Mouse (Mus musculus) cortical plate, adult 2 months (tissue): Measurements from ENCODE around the gene Rpl36a.

Experiments used
- CTCF ChIP-seq: fragments of 200-500 bp; IDR thresholded peaks from 2 replicates; pipeline ENCODE4 v1.5.1; 2011; ENCODE audit warnings: mild to moderate bottlenecking, control low read depth, low read length; ENCODE audit not compliant: insufficient read depth; ENCODE audit errors: extremely low read depth
- POLR2A ChIP-seq: fragments of 200-500 bp; IDR thresholded peaks from 2 replicates; pipeline ENCODE4 v1.6.1; 2011; ENCODE audit warnings: mild to moderate bottlenecking, low read length, control low read depth; ENCODE audit not compliant: insufficient read depth; ENCODE audit errors: extremely low read depth

DNA sequence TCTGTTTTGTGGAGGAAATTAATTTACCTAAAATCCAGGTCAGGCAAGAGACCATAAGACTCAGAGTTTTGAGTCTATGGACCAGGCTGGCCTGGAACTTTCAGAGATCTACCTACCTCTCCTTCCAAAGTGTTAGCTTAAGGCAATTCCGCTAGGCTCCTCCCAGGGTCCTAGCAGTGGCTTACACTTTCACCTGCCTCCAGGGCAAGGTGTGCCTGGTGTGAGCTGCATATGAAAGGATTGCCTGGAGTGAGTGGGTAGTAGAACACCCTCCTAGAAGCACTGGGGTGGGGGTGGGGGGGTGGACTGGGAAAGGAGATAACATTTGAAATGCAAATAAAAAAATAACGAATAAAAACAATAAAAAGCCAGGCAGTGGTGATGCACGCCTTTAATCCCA is 36.2 kb downstream of the Rpl36a start:
- TF ChIP-seq POLR2A (no peak), CTCF (no peak)
